Mouse (Mus musculus) intestine, embryonic 14.5 days (tissue): ENCODE results near the gene Pla2g2f. TPM values are rescaled to one million over a fixed set of nuclear protein-coding genes. Genes with fewer than 3 reads are reported as not detected.

Source experiments
- ATAC-seq: fragments of 200-750 bp; cut with Nextera tagmentation; replicated peaks from 2 replicates; pipeline ENCODE4 v1.8.0; 2017; ENCODE audit warnings: low read depth, moderate number of reproducible peaks, moderate TSS enrichment, moderate library complexity; ENCODE audit not compliant: low FRiP score, low TSS enrichment
- DNase-seq: peaks from one replicate; pipeline ENCODE4 v3.0.0-alpha.2; 2018; ENCODE audit warnings: low spot score
- H3K27ac ChIP-seq: fragments of 300-500 bp; sonication (generic); 2 replicates; pipeline ENCODE4 v1.5.1; 2014; ENCODE audit warnings: low read depth, mild to moderate bottlenecking, control low read depth
- H3K27me3 ChIP-seq: fragments of 300-500 bp; sonication (generic); replicated peaks from 2 replicates; pipeline ENCODE4 v1.6.1; 2014; ENCODE audit warnings: low read length, control low read depth; ENCODE audit not compliant: control insufficient read depth, insufficient read depth
- H3K36me3 ChIP-seq: fragments of 300-500 bp; sonication (generic); 2 replicates; pipeline ENCODE4 v1.6.1; 2014; ENCODE audit warnings: low read length, control low read depth; ENCODE audit not compliant: control insufficient read depth, insufficient read depth
- H3K4me1 ChIP-seq: fragments of 300-500 bp; sonication (generic); replicated peaks from 2 replicates; pipeline ENCODE4 v1.6.1; 2014; ENCODE audit warnings: low read length, control low read depth, mixed read lengths; ENCODE audit not compliant: control insufficient read depth, insufficient read depth
- H3K4me2 ChIP-seq: fragments of 300-500 bp; sonication (generic); 2 replicates; pipeline ENCODE4 v1.6.1; 2014; ENCODE audit warnings: low read length
- H3K4me3 ChIP-seq: fragments of 300-500 bp; sonication (generic); 2 replicates; pipeline ENCODE4 v1.5.1; 2014; ENCODE audit warnings: low read depth, low read length, control low read depth, mixed read lengths
- H3K9ac ChIP-seq: fragments of 300-500 bp; sonication (generic); 2 replicates; pipeline ENCODE4 v1.6.1; 2014; ENCODE audit warnings: mild to moderate bottlenecking, low read length
- H3K9me3 ChIP-seq: fragments of 300-500 bp; sonication (generic); 2 replicates; pipeline ENCODE4 v1.6.1; 2016; ENCODE audit warnings: low read length, control low read depth; ENCODE audit not compliant: control insufficient read depth
- WGBS: fragments of 180-500 bp; shearing (Covaris S2); extraction: QIAGEN DNeasy Blood & Tissue Kit; methylation state at CpG from one replicate; pipeline ENCODE4 v1.1.7; 2014; 5-methylcytosine and 5-hydroxymethylcytosine counted together
- polyA plus RNA-seq: library from polyadenylated mRNA; unstranded; fragments of >200 nt; fragmentation: Nextera tagmentation; extraction: Ambion mirVana; gene quantifications from 2 replicates; pipeline ENCODE4 v1.2.1, GENCODE M21; 2014

Pla2g2f gene
- polyA plus RNA-seq = 0.12 and 0.80 TPM in 2 replicates

DNA sequence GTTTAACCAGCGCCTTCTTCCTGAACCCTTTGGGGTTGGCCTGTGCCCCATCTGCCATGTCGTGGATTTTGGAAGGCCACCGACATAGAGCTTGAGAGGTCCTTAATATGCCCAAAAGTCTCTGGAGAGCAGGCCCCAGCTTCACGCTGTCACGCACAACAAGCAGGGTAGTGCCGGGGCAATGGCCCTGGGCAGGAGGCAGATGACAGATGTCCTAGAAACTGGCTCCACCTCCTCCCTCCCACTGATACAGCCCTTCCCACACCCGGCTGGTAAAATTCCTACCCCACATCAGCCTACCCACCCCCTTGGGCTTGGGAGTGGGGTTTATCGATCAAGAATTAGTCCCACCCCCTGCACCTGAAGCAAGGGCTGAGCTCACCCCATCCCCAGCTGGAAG lies at the start of gene Pla2g2f:
Pla2g2f (minus strand) TSS at position 211 of the 400 bp plus-strand sequence.
- no peaks in the 10 kb centered on the region for H3K27me3 ChIP-seq
- 0 out of 2 replicates have a peak, but pooled peaks cover 3% of the 10 kb centered on the region for H3K4me1 ChIP-seq
- no peak within 1 kb of the TSS for H3K4me2 ChIP-seq
- no peak within 1 kb of the TSS for H3K4me3 ChIP-seq
- H3K36me3 ChIP-seq = no peaks in the 10 kb centered on the region
- H3K9me3 ChIP-seq = no peaks in the 10 kb centered on the region
- no peak within 1 kb of the TSS for H3K27ac ChIP-seq
- ATAC-seq (no peak), DNase-seq (no peak)
- H3K9ac ChIP-seq = no peak within 1 kb of the TSS
- WGBS = 87% methylated on average over 8 of the region's 8 CpGs

DNA sequence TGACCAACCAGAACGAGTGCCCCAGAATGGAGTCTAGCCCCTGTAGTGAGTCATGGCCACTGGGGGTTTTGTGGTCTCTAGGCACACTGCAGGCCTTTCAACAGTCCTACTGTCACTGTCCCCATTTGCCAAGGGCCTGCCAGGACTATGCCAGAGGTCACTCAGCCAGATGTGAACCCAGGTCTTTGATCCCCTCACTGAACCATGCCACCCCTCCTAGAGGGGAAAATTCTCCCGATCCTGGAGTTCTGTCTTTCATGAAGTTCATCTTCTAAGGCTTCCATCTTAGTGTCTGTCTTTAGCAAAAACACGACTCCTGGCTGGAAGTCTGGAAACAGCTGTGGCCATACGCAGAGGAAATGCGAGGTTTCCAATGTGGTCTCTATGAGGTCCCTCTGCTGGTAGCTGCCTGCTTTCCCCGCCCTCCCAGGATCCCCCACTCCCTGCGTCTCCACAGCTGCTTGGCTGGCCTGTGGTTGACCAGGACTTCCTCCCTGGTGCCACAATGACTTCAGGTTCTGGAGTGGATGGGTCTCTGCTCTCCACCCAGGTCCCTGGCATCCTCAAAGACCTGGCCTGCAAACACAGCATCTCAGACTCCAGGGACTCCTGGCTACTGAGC lies 49.6 kb upstream of the Pla2g2f start:
- Histone ChIP-seq H3K9ac (no peak overlapping the region), H3K4me3 (no peak overlapping the region), H3K4me2 (no peak overlapping the region), H3K9me3 (no peaks in the 10 kb centered on the region), H3K4me1 (0 out of 2 replicates have a peak, but pooled peaks cover 8% of the 10 kb centered on the region), H3K27me3 (no peaks in the 10 kb centered on the region), H3K36me3 (no peaks in the 10 kb centered on the region), H3K27ac (no peak overlapping the region; the same call in 1 of the 2 replicates)
- 51% methylated on average over 7 of the region's 7 CpGs for WGBS
- DNase-seq = no peak
- no peak for ATAC-seq

DNA sequence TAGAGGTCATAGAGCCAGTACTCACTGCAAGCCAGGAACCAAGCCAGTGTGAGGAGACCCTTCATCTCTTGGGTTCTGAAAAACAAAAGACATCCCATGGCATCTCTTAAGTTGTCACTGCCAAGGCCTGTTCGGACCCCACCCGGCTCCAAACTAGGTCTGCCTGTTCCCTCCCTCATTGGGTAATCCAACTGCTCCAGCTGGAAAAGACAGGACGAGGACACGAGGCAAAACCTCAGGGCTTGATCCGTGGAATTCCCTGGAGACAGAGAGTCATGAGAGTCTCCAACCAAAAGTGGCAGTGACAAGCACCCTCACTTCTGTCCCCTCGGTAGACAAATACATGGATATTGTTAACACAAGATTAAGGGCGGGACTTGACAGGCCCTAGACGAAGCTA lies 48.7 kb upstream of the Pla2g2f start:
- ATAC-seq (no peak), DNase-seq (no peak)
- no peak overlapping the region for H3K4me3 ChIP-seq
- no peaks in the 10 kb centered on the region for H3K36me3 ChIP-seq
- no peak overlapping the region for H3K9ac ChIP-seq
- H3K27me3 ChIP-seq = no peaks in the 10 kb centered on the region
- H3K4me2 ChIP-seq = no peak overlapping the region
- H3K4me1 ChIP-seq = 0 out of 2 replicates have a peak, but pooled peaks cover 8% of the 10 kb centered on the region
- 78% methylated on average over 8 of the region's 8 CpGs for WGBS
- H3K27ac ChIP-seq = no peak overlapping the region
- H3K9me3 ChIP-seq = no peaks in the 10 kb centered on the region

DNA sequence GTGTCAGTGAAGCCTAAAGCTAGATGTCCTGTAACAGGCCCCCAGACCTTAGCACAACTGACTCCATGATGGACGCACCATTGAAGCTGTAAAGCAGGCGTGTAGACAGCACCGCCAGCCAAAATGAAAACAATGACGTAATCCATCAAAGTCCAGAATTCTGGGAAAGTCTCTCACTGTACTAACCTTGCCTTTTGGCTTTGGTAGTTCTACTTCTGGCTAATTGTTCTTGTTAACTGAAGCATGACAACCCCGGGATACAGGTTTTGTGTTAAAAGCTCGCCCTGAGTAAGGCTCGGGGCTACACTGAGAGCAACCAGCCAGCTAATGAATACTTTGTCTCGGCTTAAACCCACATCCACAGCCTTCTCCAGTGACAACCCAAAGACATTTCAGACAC lies 47.8 kb upstream of the Pla2g2f start:
- H3K9me3 ChIP-seq = no peaks in the 10 kb centered on the region

DNA sequence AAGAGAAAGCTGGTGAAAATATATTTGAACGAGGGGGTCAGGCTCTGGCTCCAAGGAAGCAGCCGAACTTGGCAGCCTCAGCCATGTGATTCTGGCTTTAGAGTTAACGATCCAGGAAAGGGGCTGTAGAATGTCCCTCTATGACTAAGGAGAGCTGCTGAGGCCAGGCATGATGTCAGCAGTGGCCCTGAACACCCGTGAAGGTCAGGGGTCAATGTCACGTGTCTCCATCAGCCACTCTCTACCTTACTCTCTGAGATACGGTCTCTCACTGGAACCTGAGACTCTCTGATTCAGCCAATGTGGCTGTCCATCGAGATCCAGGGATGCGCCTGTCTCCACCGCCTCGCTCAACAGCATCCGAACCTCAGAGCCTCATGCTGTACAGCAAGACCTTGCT lies 45.5 kb upstream of the Pla2g2f start:
- Histone ChIP-seq H3K4me3 (no peak overlapping the region), H3K27ac (no peak overlapping the region), H3K9ac (no peak overlapping the region), H3K27me3 (no peaks in the 10 kb centered on the region), H3K4me2 (no peak overlapping the region), H3K9me3 (no peaks in the 10 kb centered on the region), H3K4me1 (0 out of 2 replicates have a peak, but pooled peaks cover 8% of the 10 kb centered on the region), H3K36me3 (no peaks in the 10 kb centered on the region)
- DNase-seq = no peak
- ATAC-seq = no peak
- 88% methylated on average over 11 of the region's 11 CpGs for WGBS

More for the DNA sequence above, 47.8 kb upstream of the Pla2g2f start:
- Histone ChIP-seq H3K27me3 (no peaks in the 10 kb centered on the region), H3K27ac (no peak overlapping the region), H3K4me2 (no peak overlapping the region), H3K36me3 (no peaks in the 10 kb centered on the region), H3K9ac (no peak overlapping the region), H3K4me1 (0 out of 2 replicates have a peak, but pooled peaks cover 8% of the 10 kb centered on the region), H3K4me3 (no peak overlapping the region)
- ATAC-seq (no peak), DNase-seq (no peak)
- 71% methylated on average over 8 of the region's 8 CpGs for WGBS

DNA sequence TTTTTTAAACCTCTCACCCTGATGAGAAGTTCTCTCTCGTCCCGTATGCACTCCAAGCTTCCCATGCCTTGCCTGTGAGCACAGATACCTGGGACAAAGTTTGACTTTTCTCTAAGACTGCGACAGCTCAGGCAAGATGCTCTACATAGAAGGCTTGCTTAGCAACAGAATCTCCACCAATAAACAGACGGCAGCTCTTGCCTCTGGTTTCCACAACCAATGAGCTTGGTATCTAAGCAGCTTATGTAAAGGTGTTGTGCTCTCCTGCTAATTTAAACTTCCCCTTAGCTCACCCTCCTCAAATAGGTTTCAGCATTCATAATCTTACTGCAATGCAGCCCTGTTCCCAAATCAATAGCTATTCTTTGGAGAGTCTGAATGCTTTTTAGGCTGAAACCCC lies 44.2 kb upstream of the Pla2g2f start:
- H3K9ac ChIP-seq = no peak overlapping the region
- no peaks in the 10 kb centered on the region for H3K27me3 ChIP-seq
- DNase-seq = no peak
- WGBS = 56% methylated on average over 4 of the region's 4 CpGs
- H3K4me2 ChIP-seq = no peak overlapping the region
- no peaks in the 10 kb centered on the region for H3K9me3 ChIP-seq
- H3K36me3 ChIP-seq = no peaks in the 10 kb centered on the region
- no peak overlapping the region for H3K4me3 ChIP-seq
- no peak for ATAC-seq
- H3K4me1 ChIP-seq = peaks cover 5% of the 10 kb centered on the region; the same call in 1 of the 2 replicates
- H3K27ac ChIP-seq = no peak overlapping the region

DNA sequence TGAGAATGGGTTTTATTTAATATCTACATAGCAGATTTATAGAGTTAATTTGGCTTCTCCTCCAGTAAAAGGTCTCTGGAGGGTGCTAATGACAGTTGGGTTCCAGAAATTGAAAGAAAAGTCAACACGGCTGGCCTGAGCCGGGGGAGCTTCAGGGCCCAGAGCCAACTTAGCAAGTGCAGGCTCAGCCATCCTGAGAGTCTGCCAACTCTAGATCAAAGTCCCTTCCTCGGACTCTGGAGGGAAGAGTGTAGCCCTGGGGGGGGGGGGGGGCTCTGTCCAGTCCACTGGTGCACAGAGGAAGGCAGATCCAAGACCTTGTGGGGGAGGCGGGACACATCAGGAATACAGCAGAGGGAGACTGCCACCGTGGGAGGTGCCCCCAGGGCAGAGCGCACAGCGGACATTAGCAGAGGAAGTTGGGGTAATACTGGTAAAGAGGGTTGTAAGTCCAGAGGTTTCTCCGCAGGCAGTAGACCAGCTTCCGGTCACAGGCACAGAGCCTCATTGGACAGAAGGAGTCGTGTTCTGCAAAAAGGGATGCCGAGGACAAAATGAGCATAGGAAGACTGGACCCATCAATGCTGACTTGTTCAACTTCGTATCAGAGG lies 42.8 kb upstream of the Pla2g2f start:
- H3K36me3 ChIP-seq = no peaks in the 10 kb centered on the region
- ATAC-seq = no peak
- no peak for DNase-seq
- H3K4me1 ChIP-seq = peaks cover 4% of the 10 kb centered on the region; the same call in 1 of the 2 replicates
- peaks cover 2% of the 10 kb centered on the region; the same call in 1 of the 2 replicates for H3K9me3 ChIP-seq
- no peak overlapping the region for H3K27ac ChIP-seq
- no peak overlapping the region for H3K4me2 ChIP-seq
- H3K4me3 ChIP-seq = no peak overlapping the region
- H3K9ac ChIP-seq = no peak overlapping the region
- no peaks in the 10 kb centered on the region for H3K27me3 ChIP-seq
- WGBS = 70% methylated on average over 12 of the region's 12 CpGs

DNA sequence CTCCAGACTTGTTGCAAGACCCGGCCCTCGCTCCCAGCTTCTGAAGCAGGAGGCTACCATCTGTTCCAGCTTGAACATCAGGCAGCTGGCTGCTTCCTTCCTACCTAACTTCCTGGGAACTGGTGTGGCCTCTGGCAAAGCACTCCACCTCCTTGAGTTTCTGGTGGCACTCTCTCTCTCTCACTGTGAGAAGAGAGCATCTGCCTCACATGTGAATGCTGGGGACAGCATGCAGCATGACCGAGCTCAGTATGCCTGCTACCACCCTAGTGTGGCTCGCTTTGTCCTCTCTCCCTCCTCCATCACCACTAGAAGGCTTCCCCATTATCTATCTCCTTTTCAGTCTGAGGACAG lies 39.8 kb upstream of the Pla2g2f start:
- H3K9ac ChIP-seq = no peak overlapping the region
- no peaks in the 10 kb centered on the region for H3K27me3 ChIP-seq
- no peaks in the 10 kb centered on the region for H3K36me3 ChIP-seq
- 57% methylated on average over 4 of the region's 4 CpGs for WGBS
- H3K4me3 ChIP-seq = no peak overlapping the region
- H3K4me2 ChIP-seq = no peak overlapping the region
- DNase-seq (no peak), ATAC-seq (no peak)
- peaks cover 4% of the 10 kb centered on the region; the same call in 1 of the 2 replicates for H3K4me1 ChIP-seq
- H3K27ac ChIP-seq = no peak overlapping the region
- peaks cover 4% of the 10 kb centered on the region; the same call in 1 of the 2 replicates for H3K9me3 ChIP-seq
